Mouse (Mus musculus) myocyte (in vitro differentiated cells): ENCODE data around the gene Flywch2.

Experiments used
- CEBPB ChIP-seq: IDR thresholded peaks from 2 replicates; pipeline ENCODE4 v1.6.1; 2011; ENCODE audit warnings: mild to moderate bottlenecking, moderate library complexity; ENCODE audit not compliant: poor library complexity, insufficient read depth, severe bottlenecking
- MAX ChIP-seq: IDR thresholded peaks from one replicate; pipeline ENCODE4 v1.6.1; 2011; ENCODE audit warnings: low read depth, mild to moderate bottlenecking, control low read depth
- MYOD1 ChIP-seq, 3 experiments: IDR thresholded peaks; one replicate each; pipeline ENCODE4 v1.6.1; 2011; ENCODE audit warnings: control low read depth in 2 of 3, low read depth in 2 of 3, mild to moderate bottlenecking in 2 of 3, moderate library complexity in 1 of 3; ENCODE audit not compliant: insufficient read length in 2 of 3, control insufficient read depth in 1 of 3
- POLR2A ChIP-seq: IDR thresholded peaks from one replicate; pipeline ENCODE4 v1.6.1; 2011; ENCODE audit warnings: low read depth, mild to moderate bottlenecking, control low read depth, moderate library complexity; ENCODE audit not compliant: insufficient read length
- POLR2AphosphoS2 ChIP-seq: IDR thresholded peaks from one replicate; pipeline ENCODE4 v1.6.1; 2011; ENCODE audit warnings: low read depth, control low read depth; ENCODE audit not compliant: insufficient read length
- TCF3 ChIP-seq: IDR thresholded peaks from one replicate; pipeline ENCODE4 v1.6.1; 2011; ENCODE audit warnings: low read depth, control low read depth; ENCODE audit not compliant: insufficient read length

DNA sequence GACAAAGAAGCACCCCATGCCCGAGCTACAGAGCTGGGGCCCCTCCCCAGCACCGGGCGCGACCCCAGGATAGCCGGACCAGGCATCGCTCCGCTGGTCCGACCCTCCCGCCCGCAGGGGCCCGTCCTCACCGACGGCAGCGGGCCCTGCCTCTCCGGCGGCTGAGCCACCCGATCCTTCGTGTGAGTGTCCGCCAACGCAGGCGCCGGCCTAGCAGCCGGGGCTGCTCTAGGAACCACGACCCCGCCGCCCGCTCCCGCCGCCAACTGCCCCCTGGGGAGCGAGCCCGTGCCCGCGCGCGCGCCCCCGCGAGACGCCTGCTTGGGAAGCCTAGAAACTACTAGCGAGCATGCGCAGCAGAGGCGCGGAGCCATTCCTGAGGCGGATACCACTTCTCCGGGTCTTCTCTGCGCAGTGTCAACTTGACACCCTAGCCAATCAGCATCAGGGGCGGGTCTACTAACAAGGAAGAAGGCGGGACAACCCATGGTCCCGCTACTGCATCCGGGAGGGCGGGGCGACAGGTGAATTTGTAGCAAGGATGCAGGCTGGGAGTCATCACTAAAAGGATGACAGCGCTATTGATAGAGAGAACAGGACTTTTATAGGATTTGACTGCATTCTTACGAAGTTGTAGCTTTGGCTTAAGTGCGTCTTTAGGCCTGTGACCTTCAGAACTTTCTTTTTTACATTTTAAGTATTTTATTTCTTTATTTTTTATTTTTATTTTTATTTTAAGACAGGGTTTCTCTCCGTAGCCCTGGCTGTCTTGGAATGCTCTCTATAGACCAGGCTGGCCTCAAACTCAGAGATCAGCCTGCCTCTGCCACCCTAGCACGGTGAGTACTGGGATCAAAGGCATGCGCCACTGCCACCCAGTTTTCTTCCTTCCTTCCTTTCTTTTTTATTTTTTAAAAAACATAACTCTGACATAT lies 14.3 kb downstream of the Flywch2 start, which contains the start of gene Flywch1:
- TF ChIP-seq MYOD1 (IDR thresholded peaks at IDR 0.05; ENCODE audit: control insufficient read depth in 1 of 3, insufficient read length in 2 of 3, low read depth in 2 of 3) (peak in 1 of 3 experiments; percentile 27), CEBPB (no peak), TCF3 (no peak), POLR2A (peak; percentile 79), POLR2AphosphoS2 (peak; percentile 54), MAX (no peak)
